Mouse (Mus musculus): Measurements from ENCODE around the gene Fez2. TPM values are rescaled to one million over a fixed set of nuclear protein-coding genes. Genes with fewer than 3 reads are reported as not detected.

Fez2 gene
- polyA plus RNA-seq (2014; fragmentation: Illumina TruSeq; extraction: RNeasy Lipid Tissue Mini Kit (QIAGEN cat#74804); ENCODE audit: low read depth, low replicate concordance), result 63.5 TPM

GRCm38 (mm10) chr17:78417381-78418281, at the start of gene Fez2:
Gene Fez2 (minus strand): TSS chr17:78418152.

Other genes with a start within 250 kb of the Fez2 start
- gene Crim1, start 217.9 kb downstream of the Fez2 start, polyA plus RNA-seq (2014; fragmentation: Illumina TruSeq; extraction: RNeasy Lipid Tissue Mini Kit (QIAGEN cat#74804); ENCODE audit: low read depth, low replicate concordance), result 21.6 TPM
- gene Vit, start 89.9 kb upstream of the Fez2 start, polyA plus RNA-seq (2014; fragmentation: Illumina TruSeq; extraction: RNeasy Lipid Tissue Mini Kit (QIAGEN cat#74804); ENCODE audit: low read depth, low replicate concordance), result 4.3 TPM